Mouse (Mus musculus) embryonic stem cell, embryonic (primary cell): ENCODE results near the gene Smn1.
"Not testable (repeated sequence)": the region's sequence is repeated elsewhere in the genome, so short reads cannot be mapped to it uniquely, and the experiment has no call there.

Source experiments
- CTCF ChIA-PET, 4 experiments: fragments of 300-600 bp in 2 of 4; fragments of 350-600 bp in 2 of 4; sonication (Branson Sonifier 250); formaldehyde crosslinking; loops; one replicate each; lab custom pipeline; 2022; ENCODE audit warnings: inconsistent platforms in 2 of 4; lab: Charles Lee
- POLR2A ChIA-PET, 4 experiments: fragments of 300-600 bp in 2 of 4; fragments of 350-600 bp in 2 of 4; sonication (Branson Sonifier 250); formaldehyde crosslinking; loops; one replicate each; lab custom pipeline; 2022; ENCODE audit warnings: antibody characterized with exemption in 4 of 4, inconsistent platforms in 1 of 4; lab: Charles Lee

Gene Smn1

GRCm38 (mm10) chr13:100124423-100125257 is at the start of gene Smn1:
Smn1 (plus strand) TSS chr13:100124852.
- POLR2A ChIA-PET, result interaction anchor here in 3 of 4 experiments (0.6 to 1.9 kb wide), 13 partner anchors 10 to 337 kb away, joined by 3 to 10 read pairs (median 4); partner anchors contain the start of genes Bdp1 (in 3 of the 3) and Serf1 (in 1 of the 3)
- CTCF ChIA-PET, result interaction anchor here in 1 of 4 experiments (0.7 kb wide), 1 partner anchor 1094 kb away, joined by 3 read pairs; no protein-coding TSS in a partner anchor

GRCm38 (mm10) chr13:100098808-100099207 is 25.8 kb upstream of the Smn1 start:
- ChIA-PET POLR2A (interaction anchor here in 2 of 4 experiments (0.5 to 0.9 kb wide), 2 partner anchors 10 to 62 kb away, joined by 3 read pairs; no protein-coding TSS in a partner anchor), CTCF (no interaction called here)

DNA sequence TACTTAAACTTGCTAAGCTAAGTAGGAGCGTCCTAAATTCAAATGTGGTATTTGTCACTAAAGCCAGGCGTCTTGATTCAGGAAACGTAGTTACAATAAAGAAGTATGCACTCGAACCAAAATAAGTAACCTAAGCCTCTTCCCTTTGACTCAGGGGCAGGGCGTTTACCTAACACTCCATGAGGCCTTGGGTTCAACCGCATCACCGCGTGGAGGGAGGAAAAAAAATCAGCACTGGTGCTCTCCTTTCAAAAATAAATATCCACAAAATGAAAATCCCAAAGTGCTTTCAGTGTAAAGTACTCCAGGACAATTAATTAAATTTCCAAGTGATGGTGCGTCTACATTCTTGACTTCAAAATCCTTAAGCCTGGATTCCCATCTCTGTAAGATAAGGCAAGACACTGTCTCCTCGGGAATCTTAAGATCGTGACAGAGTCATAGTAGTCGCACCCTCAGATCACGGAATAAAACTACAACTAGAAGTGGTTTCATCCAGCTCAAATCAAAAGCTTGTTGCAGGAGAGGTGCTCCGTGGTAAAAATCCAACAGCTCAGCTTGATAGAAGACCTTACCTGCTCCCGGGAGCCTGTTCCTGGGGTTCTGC is 21.5 kb upstream of the Smn1 start:
- POLR2A ChIA-PET, result interaction anchor here in 3 of 4 experiments (0.6 to 1.6 kb wide), 18 partner anchors 19 to 641 kb away, joined by 3 to 9 read pairs (median 4); partner anchors contain the start of genes Mccc2 (in 2 of the 3), Ak6 (in 1 of the 3), Gtf2h2 (in 1 of the 3) and Mrps36 (in 1 of the 3)
- CTCF ChIA-PET, result interaction anchor here in 1 of 4 experiments (0.8 kb wide), 1 partner anchor 101 kb away, joined by 4 read pairs; no protein-coding TSS in a partner anchor

DNA sequence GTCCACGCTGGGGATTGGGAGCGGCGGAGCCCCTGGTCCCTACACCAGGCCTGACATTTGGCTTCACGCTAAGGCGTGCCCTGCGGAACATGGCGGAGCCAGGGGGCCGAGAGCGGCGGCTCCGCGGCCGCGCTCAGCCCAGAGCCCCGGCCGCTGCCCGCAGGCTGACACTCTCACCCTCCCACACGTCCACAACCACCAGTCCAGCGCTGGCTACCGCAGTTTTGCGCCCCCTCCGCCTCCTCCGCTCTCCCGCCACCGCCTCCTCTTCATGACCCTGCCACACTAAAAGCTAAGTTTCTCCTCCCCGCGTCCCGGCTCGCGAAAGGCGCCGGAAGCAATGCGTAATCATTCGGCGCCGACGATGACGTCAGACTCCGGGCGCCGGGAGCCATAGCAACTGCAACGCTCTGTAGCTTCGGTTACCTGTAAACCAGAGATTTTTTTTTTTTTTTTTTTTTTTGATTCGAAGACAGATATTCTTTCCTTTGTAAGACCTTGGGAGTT is 20.9 kb upstream of the Smn1 start, which contains the start of gene Bdp1:
Gene Bdp1 (minus strand): TSS at position 323 of the 507 bp plus-strand sequence.
- ChIA-PET POLR2A (interaction anchor here in 3 of 4 experiments (0.6 to 1.6 kb wide), 35 partner anchors 9 to 1003 kb away, joined by 3 to 10 read pairs (median 3); partner anchors contain the start of genes Smn1 (in 3 of the 3), Ak6 (in 2 of the 3), Gtf2h2 (in 2 of the 3) and Mccc2 (in 2 of the 3)), CTCF (interaction anchor here in 3 of 4 experiments (0.6 to 0.8 kb wide), 5 partner anchors 68 to 707 kb away, joined by 3 to 4 read pairs (median 4); no protein-coding TSS in a partner anchor)

- ChIA-PET CTCF (no interaction called here), POLR2A (interaction anchor here in 2 of 4 experiments (0.6 to 1.6 kb wide), 4 partner anchors 13 to 17 kb away, joined by 3 read pairs; partner anchors contain the start of gene Smn1 (in 1 of the 2))
Observed at GRCm38 (mm10) chr13:100107652-100108472, 16.8 kb upstream of the Smn1 start, which contains the start of gene Serf1. Serf1 (plus strand) TSS chr13:100108012.

GRCm38 (mm10) chr13:100112218-100112972 is 12.3 kb upstream of the Smn1 start:
- POLR2A ChIA-PET, result interaction anchor here in 1 of 4 experiments (1.0 kb wide), 1 partner anchor 8 kb away, joined by 3 read pairs; the partner anchor contains the start of gene Bdp1

GRCm38 (mm10) chr13:100123970-100124369 is 682 bp upstream of the Smn1 start:
- CTCF ChIA-PET, result no interaction called here

More at GRCm38 (mm10) chr13:100112218-100112972, 12.3 kb upstream of the Smn1 start:
- CTCF ChIA-PET, result interaction anchor here in 2 of 4 experiments (0.5 to 0.7 kb wide), 3 partner anchors 356 to 380 kb away, joined by 3 read pairs; partner anchors contain the start of gene Gtf2h2 (in 1 of the 2)

GRCm38 (mm10) chr13:100125258-100125643 is 599 bp downstream of the Smn1 start:
- POLR2A ChIA-PET, result interaction anchor here in 3 of 4 experiments (0.6 to 1.9 kb wide), 12 partner anchors 9 to 337 kb away, joined by 3 to 10 read pairs (median 4); partner anchors contain the start of gene Bdp1 (in 3 of the 3)
- CTCF ChIA-PET, result interaction anchor here in 1 of 4 experiments (0.7 kb wide), 1 partner anchor 1093 kb away, joined by 3 read pairs; no protein-coding TSS in a partner anchor

More at GRCm38 (mm10) chr13:100123970-100124369, 682 bp upstream of the Smn1 start:
- POLR2A ChIA-PET, result interaction anchor here in 3 of 4 experiments (0.6 to 1.7 kb wide), 6 partner anchors 9 to 27 kb away, joined by 3 to 6 read pairs (median 4); partner anchors contain the start of genes Bdp1 (in 1 of the 3) and Serf1 (in 1 of the 3)

- ChIA-PET CTCF (no interaction called here), POLR2A (interaction anchor here in 1 of 4 experiments (0.6 to 1.5 kb wide), 2 partner anchors 16 to 362 kb away, joined by 3 to 10 read pairs; partner anchors contain the start of gene Smn1)
Observed at GRCm38 (mm10) chr13:100141646-100142314, 17.1 kb downstream of the Smn1 start.

GRCm38 (mm10) chr13:100152659-100153058 is 28.0 kb downstream of the Smn1 start:
- POLR2A ChIA-PET, result no interaction called here
- CTCF ChIA-PET, result no interaction called here

DNA sequence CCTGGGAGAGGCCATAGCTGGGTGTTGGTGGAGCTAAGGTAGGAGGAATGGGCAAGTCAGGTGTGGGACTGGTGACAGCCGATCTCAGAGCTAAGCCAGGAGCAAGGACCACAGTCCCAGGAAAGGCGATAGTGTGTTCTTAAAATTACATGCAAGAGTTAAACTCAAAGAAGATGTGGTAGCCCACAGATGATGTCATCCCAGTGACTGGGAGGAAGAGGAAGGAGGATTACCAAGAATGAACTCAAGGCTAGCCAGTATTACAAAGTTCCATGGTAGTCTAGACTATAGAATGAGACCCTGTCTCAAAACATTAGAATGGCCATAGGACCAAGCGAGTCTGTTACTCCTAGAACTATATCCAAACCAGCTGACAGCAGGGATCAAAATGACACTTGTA is 32.0 kb downstream of the Smn1 start:
- CTCF ChIA-PET, result interaction anchor here in 1 of 4 experiments (0.6 kb wide), 1 partner anchor 155 kb away, joined by 3 read pairs; no protein-coding TSS in a partner anchor
- POLR2A ChIA-PET, result no interaction called here

DNA sequence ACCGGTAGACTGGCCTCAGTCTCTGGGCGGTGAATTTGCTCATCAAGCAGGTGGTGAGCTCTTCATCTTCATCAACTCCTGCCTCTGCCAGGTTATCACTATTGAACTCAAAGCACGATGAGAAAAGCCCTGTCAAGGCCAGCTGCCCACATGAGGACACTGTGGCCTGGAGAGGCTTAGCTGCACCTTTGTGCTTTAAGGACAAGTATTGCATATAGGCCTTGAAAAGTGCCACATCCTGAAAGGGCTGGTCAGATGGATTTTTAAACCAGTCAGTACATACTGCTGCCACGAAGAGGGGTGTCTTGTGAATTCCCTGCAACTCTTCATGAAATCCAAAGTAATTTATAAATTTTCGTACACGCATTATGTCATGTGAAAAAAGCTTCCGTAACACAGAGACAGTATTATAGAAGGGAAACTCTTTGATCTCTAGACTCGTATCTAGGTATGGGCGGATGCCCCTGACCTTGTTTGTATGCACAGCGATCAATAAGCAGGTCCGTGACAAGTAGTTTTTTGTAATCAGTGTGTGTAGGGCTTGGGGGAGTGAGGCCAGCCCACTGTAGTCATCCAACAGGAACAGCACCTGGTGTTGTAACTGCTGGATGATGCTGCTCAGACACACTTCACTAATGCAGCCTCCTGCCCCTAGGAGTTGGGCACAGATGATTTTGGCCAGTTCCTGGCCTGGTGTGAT is 36.7 kb downstream of the Smn1 start:
- POLR2A ChIA-PET, result interaction anchor here in 1 of 4 experiments (0.6 kb wide), 1 partner anchor 332 kb away, joined by 3 read pairs; no protein-coding TSS in a partner anchor
- CTCF ChIA-PET, result not testable (repeated sequence)

GRCm38 (mm10) chr13:100162467-100162866 is 37.8 kb downstream of the Smn1 start:
- POLR2A ChIA-PET, CTCF ChIA-PET: not testable (repeated sequence)

DNA sequence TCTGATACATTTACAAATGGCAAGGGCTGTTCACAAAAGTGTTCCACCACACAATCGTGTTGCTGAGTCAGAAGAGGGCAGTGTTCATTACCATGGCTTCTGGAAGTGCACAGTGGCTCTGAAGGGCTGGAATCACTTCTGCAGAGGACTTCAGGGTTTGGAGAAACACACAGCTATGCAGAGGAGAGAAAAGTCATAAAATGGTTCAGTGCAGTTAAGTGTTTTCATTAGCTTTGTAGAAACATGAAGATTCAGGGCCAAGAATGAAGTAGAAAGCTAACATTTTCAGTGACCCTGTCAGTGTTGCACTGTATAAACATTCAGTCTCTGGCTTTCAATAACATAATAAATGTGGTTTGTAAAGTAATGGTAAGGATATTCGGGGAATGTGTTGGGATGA is 41.7 kb downstream of the Smn1 start:
- CTCF ChIA-PET, POLR2A ChIA-PET: not testable (repeated sequence)

DNA sequence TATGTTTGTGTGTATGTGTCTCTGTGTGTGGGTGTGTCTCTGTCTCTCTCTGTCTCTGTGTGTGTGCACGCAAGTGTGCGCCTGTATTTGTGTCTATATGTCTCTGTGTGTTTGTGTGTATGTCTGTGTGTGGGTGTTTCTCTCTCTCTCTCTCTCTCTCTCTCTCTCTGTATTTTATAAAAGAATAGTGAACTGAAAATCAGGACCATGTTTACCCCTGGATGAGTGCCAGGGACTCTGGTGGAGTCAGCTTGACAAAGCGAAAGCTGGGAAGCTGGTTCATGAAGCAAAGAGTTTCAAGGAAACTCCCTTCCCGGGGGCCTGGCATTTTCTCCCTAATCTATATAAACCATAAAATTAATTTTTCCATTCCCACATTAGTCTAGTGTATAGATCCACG is 49.7 kb downstream of the Smn1 start:
- POLR2A ChIA-PET, result not testable (repeated sequence)
- CTCF ChIA-PET, result interaction anchor here in 1 of 4 experiments (0.7 kb wide), 1 partner anchor 11 kb away, joined by 4 read pairs; no protein-coding TSS in a partner anchor
